Mouse (Mus musculus): ENCODE data around the gene Exoc7. TPM values are rescaled to one million over a fixed set of nuclear protein-coding genes. Genes with fewer than 3 reads are reported as not detected.

Gene Exoc7
- polyA plus RNA-seq, 1 experiment from 2014 or later, result 30.5 TPM

GRCm38 (mm10) chr11:116253076-116253600 is 53.9 kb downstream of the Exoc7 start:
- Histone ChIP-seq H3K27ac (no peak overlapping the region), H3K4me3 (ENCODE audit: inconsistent target) (no peak overlapping the region), H3K79me2 (ENCODE audit: inconsistent target) (no peaks in the 10 kb centered on the region; the same call in 1 of the 2 replicates), H3K36me3 (ENCODE audit: inconsistent target) (peaks cover 67% of the 10 kb centered on the region)
- WGBS (ENCODE audit: missing documents), result 52% methylated on average over 3 of the region's 3 CpGs

- 89% methylated on average over 8 of the region's 8 CpGs for WGBS (ENCODE audit: missing documents)
- Histone ChIP-seq H3K27ac (no peak overlapping the region), H3K4me3 (ENCODE audit: inconsistent target) (no peak overlapping the region), H3K79me2 (ENCODE audit: inconsistent target) (no peaks in the 10 kb centered on the region), H3K36me3 (ENCODE audit: inconsistent target) (peaks cover 82% of the 10 kb centered on the region)
Observed at GRCm38 (mm10) chr11:116250898-116251297, 56.1 kb downstream of the Exoc7 start.

GRCm38 (mm10) chr11:116247502-116248222 is 59.4 kb downstream of the Exoc7 start:
- 89% methylated on average over 14 of the region's 14 CpGs for WGBS (ENCODE audit: missing documents)
- H3K36me3 ChIP-seq (ENCODE audit: inconsistent target), result peaks cover 79% of the 10 kb centered on the region
- no peaks in the 10 kb centered on the region for H3K79me2 ChIP-seq (ENCODE audit: inconsistent target)
- H3K4me3 ChIP-seq (ENCODE audit: inconsistent target), result no peak overlapping the region
- no peak overlapping the region for H3K27ac ChIP-seq

GRCm38 (mm10) chr11:116245616-116246015 is 61.4 kb downstream of the Exoc7 start:
- WGBS (ENCODE audit: missing documents), result 93% methylated on average over 6 of the region's 6 CpGs
- Histone ChIP-seq H3K79me2 (ENCODE audit: inconsistent target) (no peaks in the 10 kb centered on the region), H3K27ac (no peak overlapping the region), H3K4me3 (ENCODE audit: inconsistent target) (no peak overlapping the region), H3K36me3 (ENCODE audit: inconsistent target) (peaks cover 58% of the 10 kb centered on the region)

- 92% methylated on average over 8 of the region's 8 CpGs for WGBS (ENCODE audit: missing documents)
- Histone ChIP-seq H3K79me2 (ENCODE audit: inconsistent target) (no peaks in the 10 kb centered on the region), H3K27ac (no peak overlapping the region), H3K36me3 (ENCODE audit: inconsistent target) (peaks cover 48% of the 10 kb centered on the region), H3K4me3 (ENCODE audit: inconsistent target) (no peak overlapping the region)
Observed at GRCm38 (mm10) chr11:116244580-116244979, 62.5 kb downstream of the Exoc7 start.

- no peaks in the 10 kb centered on the region for H3K79me2 ChIP-seq (ENCODE audit: inconsistent target)
- H3K4me3 ChIP-seq (ENCODE audit: inconsistent target), result no peak overlapping the region
- H3K36me3 ChIP-seq (ENCODE audit: inconsistent target), result peaks cover 21% of the 10 kb centered on the region
- no peak overlapping the region for H3K27ac ChIP-seq
- WGBS (ENCODE audit: missing documents), result 90% methylated on average over 12 of the region's 12 CpGs
Observed at GRCm38 (mm10) chr11:116241744-116242235, 65.2 kb downstream of the Exoc7 start.

- 89% methylated on average over 7 of the region's 7 CpGs for WGBS (ENCODE audit: missing documents)
- Histone ChIP-seq H3K4me3 (ENCODE audit: inconsistent target) (no peak overlapping the region), H3K79me2 (ENCODE audit: inconsistent target) (no peaks in the 10 kb centered on the region), H3K27ac (no peak overlapping the region), H3K36me3 (ENCODE audit: inconsistent target) (peaks cover under 1% of the 10 kb centered on the region)
Observed at GRCm38 (mm10) chr11:116239797-116240196, 67.2 kb downstream of the Exoc7 start.

Other genes with a start within 250 kb of the Exoc7 start
- gene Unc13d, start 229.3 kb downstream of the Exoc7 start, polyA plus RNA-seq (2018), result 10.9 to 18.9 TPM (median 16.8 TPM) in 3 replicates
- 130 to 281 TPM (median 182 TPM) in 3 replicates for gene Wbp2, start 220.2 kb downstream of the Exoc7 start, polyA plus RNA-seq (2018)
- gene Trim47, start 180.0 kb downstream of the Exoc7 start, polyA plus RNA-seq (2018), result 9.4 to 36.9 TPM (median 26.2 TPM) in 3 replicates
- gene Trim65, start 176.1 kb downstream of the Exoc7 start, polyA plus RNA-seq (2018), result 12.2 to 14.3 TPM (median 12.8 TPM) in 3 replicates
- 13.6 to 25.3 TPM (median 20.3 TPM) in 3 replicates for gene Mrpl38, start 168.4 kb downstream of the Exoc7 start, polyA plus RNA-seq (2018)
- gene Fbf1, start 139.1 kb downstream of the Exoc7 start, polyA plus RNA-seq (2018), result 13.2 to 15.0 TPM (median 14.6 TPM) in 3 replicates
- gene Ten1, start 108.4 kb downstream of the Exoc7 start, polyA plus RNA-seq (2018), result 35.1 to 61.5 TPM (median 55.2 TPM) in 3 replicates
- gene Acox1, start 108.2 kb downstream of the Exoc7 start, polyA plus RNA-seq (2018), result 52.6 to 66.6 TPM (median 52.9 TPM) in 3 replicates
- not detected in 3 replicates for gene Evpl, start 69.2 kb downstream of the Exoc7 start, polyA plus RNA-seq (2018)
- gene Srp68, start 33.0 kb downstream of the Exoc7 start, polyA plus RNA-seq (2018), result 50.2 to 71.9 TPM (median 56.6 TPM) in 3 replicates
- gene Galr2, start 26.3 kb downstream of the Exoc7 start, polyA plus RNA-seq (2018), result not detected in 3 replicates
- not detected in 3 replicates for gene Foxj1, start 28.2 kb upstream of the Exoc7 start, polyA plus RNA-seq (2018)
- gene Rnf157, start 105.8 kb upstream of the Exoc7 start, polyA plus RNA-seq (2018), result 12.1 to 23.4 TPM (median 14.0 TPM) in 3 replicates
- gene Ubald2, start 126.9 kb upstream of the Exoc7 start, polyA plus RNA-seq (2018), result 18.0 to 34.4 TPM (median 27.5 TPM) in 3 replicates
- not detected in 3 replicates for gene Qrich2, start 159.0 kb upstream of the Exoc7 start, polyA plus RNA-seq (2018)
- gene Prpsap1, start 187.0 kb upstream of the Exoc7 start, polyA plus RNA-seq (2018), result 18.4 to 35.9 TPM (median 20.8 TPM) in 3 replicates
- 0.12 to 0.22 TPM in 2 of 3 replicates, not detected in the other for gene Sphk1, start 223.7 kb upstream of the Exoc7 start, polyA plus RNA-seq (2018)

Data from macrophage (primary cell).